20 mouse cellular contexts compared by ENCODE assay signal in genomic region chr11:4382321-4382720, GRCm38 (mm10). TPM values are rescaled to one million over a fixed set of nuclear protein-coding genes. Genes with fewer than 3 reads are reported as not detected.
"Had no signal": no experiment of that assay in that cellular context is flagged by ENCODE, and none has a peak within 500 bp of the region (broad histone marks: within the 10 kb centered on the region; RNA-seq: fewer than 3 reads in every experiment).

No protein-coding gene starts in this region.

- H3K9me3 ChIP-seq: liver, embryonic 15.5 days; lung, embryonic 15.5 days; midbrain, embryonic 10.5 days; midbrain, embryonic 12.5 days; neural tube, embryonic 12.5 days; stomach, embryonic 15.5 days had no signal

- DNase-seq: liver, postnatal 0 days; lung, adult 2 months; lung, postnatal 14 days; lung, postnatal 36 days; midbrain, embryonic 14.5 days; retina, postnatal 1 day; right cerebral cortex, postnatal 14 days; thymus, adult 2 months; thymus, postnatal 25 days; thymus, postnatal 4 days had no signal

- H3K36me3 ChIP-seq: liver, embryonic 15.5 days; lung, embryonic 15.5 days; midbrain, embryonic 10.5 days; midbrain, embryonic 12.5 days; neural tube, embryonic 12.5 days; stomach, embryonic 15.5 days had no signal

- H3K27ac ChIP-seq: liver, embryonic 15.5 days; lung, embryonic 15.5 days; midbrain, embryonic 10.5 days; midbrain, embryonic 12.5 days; neural tube, embryonic 12.5 days; stomach, embryonic 15.5 days; stomach, postnatal 0 days had no signal

- H3K4me2 ChIP-seq: liver, embryonic 15.5 days; lung, embryonic 15.5 days; midbrain, embryonic 12.5 days; neural tube, embryonic 12.5 days; stomach, embryonic 15.5 days had no signal

- H3K4me3 ChIP-seq: liver, embryonic 15.5 days; lung, embryonic 15.5 days; midbrain, embryonic 10.5 days; midbrain, embryonic 12.5 days; neural tube, embryonic 12.5 days; stomach, embryonic 15.5 days had no signal

- H3K4me1 ChIP-seq: liver, embryonic 15.5 days; lung, embryonic 15.5 days; midbrain, embryonic 10.5 days; midbrain, embryonic 12.5 days; neural tube, embryonic 12.5 days; stomach, embryonic 15.5 days had no signal

- H3K9ac ChIP-seq: liver, embryonic 15.5 days; liver, postnatal 0 days; lung, embryonic 15.5 days; midbrain, embryonic 12.5 days; neural tube, embryonic 12.5 days; stomach, embryonic 15.5 days had no signal

- ATAC-seq: liver, postnatal 0 days; lung, postnatal 0 days; midbrain, embryonic 16.5 days had no signal

- H3K27me3 ChIP-seq: liver, embryonic 15.5 days; lung, embryonic 15.5 days; midbrain, embryonic 12.5 days; neural tube, embryonic 12.5 days; stomach, embryonic 15.5 days had no signal

RNA-seq across cellular contexts. Expression of gene Hormad2, which starts 58.6 kb away (rescaled TPM):
- polyA plus RNA-seq: midbrain, embryonic 12.5 days; neural tube, embryonic 12.5 days; neural tube, embryonic 14.5 days had no signal
